Mouse (Mus musculus): ENCODE measurements around the gene Cnmd. TPM values are rescaled to one million over a fixed set of nuclear protein-coding genes. Genes with fewer than 3 reads are reported as not detected.

The Cnmd gene
- not detected in 2 replicates for polyA plus RNA-seq (2012)

DNA sequence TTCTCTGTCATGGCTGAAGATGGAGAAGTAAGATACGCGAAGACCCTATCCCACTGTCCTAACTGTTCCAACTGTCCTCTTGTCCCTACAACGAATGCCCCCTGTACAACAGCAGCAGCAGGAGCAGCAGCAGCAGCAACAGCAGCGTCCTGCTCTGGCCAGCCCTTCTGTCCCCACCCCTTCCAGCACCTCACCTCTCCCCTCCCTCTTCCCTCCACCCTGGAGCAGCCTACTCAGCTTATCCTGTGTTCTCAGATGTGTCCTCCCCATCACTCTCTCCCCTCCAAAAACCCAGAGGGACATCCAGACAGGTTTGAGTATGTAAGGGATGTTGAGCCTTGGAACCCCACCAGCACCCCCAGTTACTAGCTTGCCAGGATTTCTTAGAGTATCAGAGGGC lies at the start of gene Cnmd:
Gene Cnmd (minus strand): TSS at position 170 of the 400 bp plus-strand sequence.
- no peak for TF ChIP-seq GATA1 (IDR thresholded peaks at IDR 0.05; ENCODE audit: low read length)
- TF ChIP-seq TAL1 (IDR thresholded peaks at IDR 0.05; ENCODE audit: low read length): no peak
- no peak within 1 kb of the TSS for H3K4me3 ChIP-seq (replicated peaks)

DNA sequence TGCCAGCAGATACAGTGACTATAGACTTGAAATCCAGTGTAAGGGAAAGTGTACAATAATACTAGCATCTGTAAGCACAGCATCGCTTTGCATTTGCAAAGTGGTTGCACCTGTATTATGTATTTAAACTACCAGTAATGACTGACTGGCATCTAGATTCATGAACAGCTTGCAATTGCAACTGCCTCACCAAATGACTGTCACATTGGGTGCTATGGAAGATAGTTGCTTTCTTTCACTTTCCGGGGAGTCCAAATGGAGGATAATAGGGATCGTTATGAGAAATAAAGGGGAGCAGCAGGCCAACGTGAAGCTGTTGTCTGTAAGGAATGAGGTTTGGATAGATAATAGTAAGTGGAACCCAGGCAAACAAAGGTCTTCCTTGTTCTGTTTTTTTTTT lies 49.3 kb upstream of the Cnmd start:
- H3K27me3 ChIP-seq (ENCODE audit: control insufficient read depth): no peaks in the 10 kb centered on the region
- no peak overlapping the region for H3K4me3 ChIP-seq (replicated peaks)
- no peaks in the 10 kb centered on the region for H3K36me3 ChIP-seq (ENCODE audit: control insufficient read depth)
- no peaks in the 10 kb centered on the region for H3K9me3 ChIP-seq (ENCODE audit: control insufficient read depth, low read length)
- TF ChIP-seq GATA1 (IDR thresholded peaks at IDR 0.05; ENCODE audit: low read length) (no peak), TAL1 (IDR thresholded peaks at IDR 0.05; ENCODE audit: low read length) (no peak)
- H3K4me1 ChIP-seq (ENCODE audit: control insufficient read depth): no peaks in the 10 kb centered on the region

More for the DNA sequence above, at the start of gene Cnmd:
- Histone ChIP-seq H3K9me3 (ENCODE audit: control insufficient read depth, low read length) (no peaks in the 10 kb centered on the region), H3K36me3 (ENCODE audit: control insufficient read depth) (no peaks in the 10 kb centered on the region), H3K4me1 (ENCODE audit: control insufficient read depth) (peaks cover 4% of the 10 kb centered on the region; the same call in 1 of the 2 replicates), H3K27me3 (ENCODE audit: control insufficient read depth) (peaks cover 14% of the 10 kb centered on the region)

DNA sequence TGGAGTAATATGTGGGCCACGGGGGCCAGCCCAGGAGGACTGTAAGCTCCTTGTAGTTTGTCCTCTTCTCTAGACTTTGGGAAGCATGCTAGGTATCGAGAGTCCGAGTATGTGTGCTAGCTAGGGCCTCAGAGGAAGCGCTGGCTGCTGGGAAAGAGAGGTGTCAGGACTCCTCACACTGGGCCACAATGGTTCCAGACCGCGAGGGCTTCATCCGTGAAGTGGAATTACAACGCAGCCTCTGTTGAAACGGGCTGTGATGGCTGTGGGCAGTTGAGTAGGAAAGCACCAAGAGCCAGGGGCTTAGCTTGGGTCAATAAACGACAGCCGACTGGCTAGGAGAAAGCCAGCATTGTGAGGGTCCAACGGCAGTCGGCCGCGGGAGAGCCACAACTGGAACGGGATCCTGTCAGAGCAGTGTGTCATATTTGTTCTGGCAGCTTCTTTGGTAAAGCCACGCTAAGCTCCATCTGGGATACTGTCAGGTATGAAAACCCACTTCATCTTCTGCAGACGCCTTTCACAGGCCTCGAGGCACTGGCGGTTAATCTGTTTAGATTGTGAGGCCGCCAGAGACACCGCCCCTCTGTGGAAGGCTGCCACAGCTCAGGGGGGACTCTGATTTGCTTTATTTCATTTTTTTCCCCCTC lies 41.7 kb upstream of the Cnmd start:
- no peaks in the 10 kb centered on the region for H3K4me1 ChIP-seq (ENCODE audit: control insufficient read depth)
- H3K9me3 ChIP-seq (ENCODE audit: control insufficient read depth, low read length): peaks cover 3% of the 10 kb centered on the region; the same call in 1 of the 2 replicates
- H3K36me3 ChIP-seq (ENCODE audit: control insufficient read depth): no peaks in the 10 kb centered on the region
- no peak overlapping the region for H3K4me3 ChIP-seq (replicated peaks)
- no peaks in the 10 kb centered on the region for H3K27me3 ChIP-seq (ENCODE audit: control insufficient read depth)
- no peak for TF ChIP-seq GATA1 (IDR thresholded peaks at IDR 0.05; ENCODE audit: low read length)
- TF ChIP-seq TAL1 (IDR thresholded peaks at IDR 0.05; ENCODE audit: low read length): no peak

DNA sequence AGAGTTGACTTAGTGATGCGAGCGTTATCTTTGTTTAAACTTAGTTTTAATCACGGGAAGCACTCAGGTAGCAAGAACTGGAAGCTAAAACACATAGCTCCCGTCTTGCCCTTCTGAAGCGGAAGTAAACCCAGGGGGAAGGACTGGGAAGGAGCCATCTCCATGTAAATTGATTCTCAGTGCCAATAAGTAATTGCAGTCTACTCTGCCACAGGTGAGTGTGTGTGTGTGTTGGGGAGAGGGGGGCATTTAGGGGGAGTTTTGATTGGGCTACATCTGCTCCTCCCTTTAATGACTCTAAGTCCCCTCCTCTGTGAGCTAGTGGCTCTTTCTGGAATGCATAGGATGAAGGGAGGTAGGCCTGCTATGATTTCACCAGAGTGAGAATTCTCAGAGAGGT lies 39.6 kb upstream of the Cnmd start:
- TF ChIP-seq GATA1 (IDR thresholded peaks at IDR 0.05; ENCODE audit: low read length): no peak
- TF ChIP-seq TAL1 (IDR thresholded peaks at IDR 0.05; ENCODE audit: low read length): no peak
- Histone ChIP-seq H3K27me3 (ENCODE audit: control insufficient read depth) (no peaks in the 10 kb centered on the region), H3K4me1 (ENCODE audit: control insufficient read depth) (no peaks in the 10 kb centered on the region), H3K36me3 (ENCODE audit: control insufficient read depth) (no peaks in the 10 kb centered on the region), H3K4me3 (replicated peaks) (no peak overlapping the region), H3K9me3 (ENCODE audit: control insufficient read depth, low read length) (peaks cover 3% of the 10 kb centered on the region; the same call in 1 of the 2 replicates)

DNA sequence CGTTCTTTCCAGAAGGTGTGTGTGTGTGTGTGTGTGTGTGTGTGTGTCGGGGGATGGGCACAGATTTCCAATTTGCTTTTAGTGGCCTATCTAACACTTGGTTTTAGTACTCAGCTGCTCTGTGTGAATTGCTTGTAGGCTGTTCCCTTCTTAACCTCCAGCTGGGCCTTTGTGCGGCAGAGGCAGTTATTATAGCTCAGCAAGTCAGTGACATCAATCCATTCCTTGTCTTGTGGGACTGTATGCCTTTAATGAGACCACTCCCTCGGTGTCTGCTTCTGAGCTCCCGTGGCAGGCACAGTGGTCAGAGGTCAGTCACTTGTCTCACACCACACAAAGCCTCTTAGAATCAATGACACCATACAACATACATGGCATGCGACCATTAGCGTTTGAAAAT lies 39.1 kb upstream of the Cnmd start:
- TF ChIP-seq TAL1 (IDR thresholded peaks at IDR 0.05; ENCODE audit: low read length) (no peak), GATA1 (IDR thresholded peaks at IDR 0.05; ENCODE audit: low read length) (no peak)
- H3K36me3 ChIP-seq (ENCODE audit: control insufficient read depth): no peaks in the 10 kb centered on the region

DNA sequence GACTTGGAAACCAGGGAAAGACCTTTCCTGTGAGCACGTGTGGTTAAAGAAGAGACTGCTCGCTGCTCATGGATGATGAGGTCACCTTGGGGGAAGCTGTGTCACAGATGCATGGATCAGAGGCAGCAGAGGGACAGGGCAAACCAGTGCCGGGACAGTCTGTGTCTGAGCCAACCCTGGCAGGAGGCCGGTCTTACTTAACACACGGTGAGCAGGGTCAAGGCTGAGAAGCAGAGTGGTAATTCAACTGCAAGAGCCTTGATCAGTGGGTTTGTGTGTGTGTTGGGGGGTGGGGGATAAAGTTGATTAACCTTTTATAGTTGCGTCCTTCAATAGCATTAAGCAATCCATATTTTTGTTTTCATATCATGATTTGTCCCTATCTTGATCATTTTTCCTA lies 37.4 kb upstream of the Cnmd start:
- no peaks in the 10 kb centered on the region for H3K36me3 ChIP-seq (ENCODE audit: control insufficient read depth)
- H3K27me3 ChIP-seq (ENCODE audit: control insufficient read depth): no peaks in the 10 kb centered on the region
- H3K4me1 ChIP-seq (ENCODE audit: control insufficient read depth): no peaks in the 10 kb centered on the region
- TF ChIP-seq TAL1 (IDR thresholded peaks at IDR 0.05; ENCODE audit: low read length) (no peak), GATA1 (IDR thresholded peaks at IDR 0.05; ENCODE audit: low read length) (no peak)
- peaks cover 4% of the 10 kb centered on the region; the same call in 1 of the 2 replicates for H3K9me3 ChIP-seq (ENCODE audit: control insufficient read depth, low read length)
- no peak overlapping the region for H3K4me3 ChIP-seq (replicated peaks)

More for the DNA sequence above, 39.1 kb upstream of the Cnmd start:
- Histone ChIP-seq H3K9me3 (ENCODE audit: control insufficient read depth, low read length) (peaks cover 3% of the 10 kb centered on the region; the same call in 1 of the 2 replicates), H3K27me3 (ENCODE audit: control insufficient read depth) (no peaks in the 10 kb centered on the region), H3K4me1 (ENCODE audit: control insufficient read depth) (no peaks in the 10 kb centered on the region), H3K4me3 (replicated peaks) (no peak overlapping the region)

DNA sequence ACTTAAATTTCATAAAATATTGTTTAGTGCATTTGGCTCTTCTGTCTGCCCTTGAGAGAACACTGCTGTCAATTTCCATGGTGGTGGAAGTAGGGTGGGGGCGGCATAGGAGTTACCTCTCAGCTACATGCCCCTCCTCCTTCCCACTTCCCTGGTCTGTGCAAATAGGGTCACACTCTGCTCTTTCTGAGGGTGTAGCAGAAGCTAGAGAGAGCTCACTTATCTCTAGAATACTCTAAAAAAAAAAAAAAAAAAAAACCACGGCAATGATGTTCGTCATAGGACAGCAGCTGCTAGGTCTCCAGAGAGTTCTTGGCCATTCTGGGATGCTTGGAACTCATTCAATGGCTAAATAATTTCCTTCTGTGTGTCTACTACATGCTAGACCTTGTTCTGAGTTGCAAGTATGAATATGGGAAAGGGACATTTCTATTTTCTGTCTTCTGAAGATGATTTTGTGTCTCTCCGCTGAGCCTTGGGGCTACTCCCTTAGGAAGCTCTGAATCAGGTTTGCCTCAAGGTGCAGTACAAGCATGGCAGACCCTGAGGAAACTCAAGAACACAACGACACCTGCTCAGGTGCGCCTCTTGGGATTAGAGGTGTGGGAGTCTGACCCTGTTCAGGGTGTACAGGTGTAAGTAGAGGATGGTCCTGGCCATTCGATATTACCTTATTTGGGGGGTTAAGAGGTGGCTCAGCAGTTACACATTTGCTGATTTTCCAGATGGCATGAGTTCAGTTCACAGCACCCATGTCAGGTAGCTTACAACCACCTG lies 28.3 kb upstream of the Cnmd start:
- Histone ChIP-seq H3K36me3 (ENCODE audit: control insufficient read depth) (no peaks in the 10 kb centered on the region), H3K4me3 (replicated peaks) (no peak overlapping the region), H3K27me3 (ENCODE audit: control insufficient read depth) (no peaks in the 10 kb centered on the region), H3K9me3 (ENCODE audit: control insufficient read depth, low read length) (peaks cover 2% of the 10 kb centered on the region; the same call in 1 of the 2 replicates), H3K4me1 (ENCODE audit: control insufficient read depth) (no peaks in the 10 kb centered on the region)
- TF ChIP-seq TAL1 (IDR thresholded peaks at IDR 0.05; ENCODE audit: low read length) (no peak), GATA1 (IDR thresholded peaks at IDR 0.05; ENCODE audit: low read length) (no peak)

DNA sequence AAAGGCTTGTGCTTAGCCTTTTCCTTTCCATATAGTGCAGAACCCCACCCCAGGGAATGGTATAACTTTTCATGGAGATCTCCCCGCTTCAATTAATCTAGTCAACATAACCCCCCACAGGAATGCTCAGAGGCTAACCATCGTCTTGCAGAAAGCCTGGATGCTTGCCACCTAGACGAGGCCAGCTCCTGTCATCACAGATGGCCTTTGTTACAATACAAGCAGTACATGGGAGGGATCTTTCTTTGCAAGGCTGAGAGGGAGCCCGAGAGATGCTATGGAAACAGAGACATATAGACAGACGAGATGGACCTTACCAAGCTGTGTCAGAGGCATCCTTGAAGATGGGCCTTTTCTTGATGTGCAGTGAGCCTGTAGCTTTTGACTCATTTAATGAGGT lies 18.7 kb upstream of the Cnmd start:
- Histone ChIP-seq H3K9me3 (ENCODE audit: control insufficient read depth, low read length) (no peaks in the 10 kb centered on the region), H3K27me3 (ENCODE audit: control insufficient read depth) (no peaks in the 10 kb centered on the region), H3K4me3 (replicated peaks) (no peak overlapping the region), H3K36me3 (ENCODE audit: control insufficient read depth) (no peaks in the 10 kb centered on the region), H3K4me1 (ENCODE audit: control insufficient read depth) (no peaks in the 10 kb centered on the region)
- TF ChIP-seq GATA1 (IDR thresholded peaks at IDR 0.05; ENCODE audit: low read length): no peak
- TF ChIP-seq TAL1 (IDR thresholded peaks at IDR 0.05; ENCODE audit: low read length): no peak

DNA sequence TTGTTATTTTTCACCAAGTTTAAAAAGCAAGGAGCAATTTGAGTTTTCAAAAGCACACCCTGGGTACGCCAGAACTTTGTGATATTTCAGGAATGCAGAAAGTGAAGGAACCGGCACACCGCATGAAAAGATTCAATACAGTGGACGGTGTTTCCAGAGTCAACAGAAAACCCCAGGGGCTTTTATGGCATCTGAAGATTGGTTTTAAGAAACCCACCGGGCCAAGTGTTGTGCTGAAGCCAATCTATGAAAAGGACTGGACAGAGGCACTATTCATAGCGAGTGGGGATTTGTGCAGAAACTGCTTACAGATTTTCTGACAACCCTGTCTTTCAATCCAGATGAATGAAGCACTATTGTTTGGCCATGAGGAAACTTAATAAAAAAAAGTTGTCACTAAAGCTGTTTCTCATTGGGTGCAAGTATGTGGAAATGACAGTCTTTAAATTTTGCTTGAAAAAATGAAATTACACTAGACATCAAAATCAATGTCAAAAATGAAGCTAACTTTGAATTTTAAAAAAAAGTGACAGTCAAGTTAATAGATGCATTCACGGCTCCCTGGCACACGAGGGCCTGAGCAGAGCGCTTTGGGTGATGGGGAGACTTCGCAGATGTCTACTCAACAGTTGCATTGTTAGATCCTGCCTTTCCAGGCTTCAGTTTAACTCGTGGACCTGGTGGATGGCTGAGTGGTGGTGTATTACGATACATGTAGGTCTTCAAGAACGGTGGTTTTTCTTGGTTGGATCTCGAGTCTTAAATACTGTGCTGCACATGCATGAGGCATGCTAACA lies 16.1 kb upstream of the Cnmd start:
- no peak overlapping the region for H3K4me3 ChIP-seq (replicated peaks)
- TF ChIP-seq GATA1 (IDR thresholded peaks at IDR 0.05; ENCODE audit: low read length) (no peak), TAL1 (IDR thresholded peaks at IDR 0.05; ENCODE audit: low read length) (no peak)
- no peaks in the 10 kb centered on the region for H3K9me3 ChIP-seq (ENCODE audit: control insufficient read depth, low read length)
- H3K36me3 ChIP-seq (ENCODE audit: control insufficient read depth): no peaks in the 10 kb centered on the region
- no peaks in the 10 kb centered on the region for H3K27me3 ChIP-seq (ENCODE audit: control insufficient read depth)
- H3K4me1 ChIP-seq (ENCODE audit: control insufficient read depth): no peaks in the 10 kb centered on the region

All from erythroblast, embryonic 14.5 days (primary cell).